13 mouse cellular contexts compared by ENCODE assay signal in genomic region chr4:86480891-86481290, GRCm38 (mm10).
DNase-seq lines count a peak whose midpoint lies in the region; ATAC-seq and TF ChIP-seq lines count a peak whose summit lies in the region.
"Had no signal": no experiment of that assay in that cellular context is flagged by ENCODE, and none has a peak within 500 bp of the region (broad histone marks: within the 10 kb centered on the region; RNA-seq: fewer than 3 reads in every experiment).

No protein-coding gene starts in this region.

- WGBS in hindbrain, postnatal 0 days: 79% methylated on average over 3 of the region's 3 CpGs
- WGBS in hindbrain, embryonic 14.5 days: 81% methylated on average over 3 of the region's 3 CpGs
- 78% methylated on average over 3 of the region's 3 CpGs for WGBS in lung, embryonic 14.5 days

- no peaks in the 10 kb centered on the region for H3K4me1 ChIP-seq in hindbrain, postnatal 0 days (ENCODE audit: insufficient read depth, low read length)
- H3K4me1 ChIP-seq in hindbrain, embryonic 14.5 days (replicated peaks; ENCODE audit: control insufficient read depth, insufficient read depth, low read length): no peaks in the 10 kb centered on the region
- H3K4me1 ChIP-seq in lung, embryonic 14.5 days (ENCODE audit: insufficient read depth): no peaks in the 10 kb centered on the region
- H3K4me1 ChIP-seq in cortical plate, adult 2 months (ENCODE audit: control insufficient read depth, insufficient read depth, low read length): no peaks in the 10 kb centered on the region
- H3K4me1 ChIP-seq: lung, embryonic 15.5 days had no signal

- H3K4me2 ChIP-seq in hindbrain, postnatal 0 days (ENCODE audit: low read depth, low read length): no peak overlapping the region
- H3K4me2 ChIP-seq in hindbrain, embryonic 14.5 days (replicated peaks): no peak overlapping the region
- H3K4me2 ChIP-seq in lung, embryonic 14.5 days: no peak overlapping the region
- H3K4me2 ChIP-seq: lung, embryonic 15.5 days had no signal

- no peak overlapping the region for H3K9ac ChIP-seq in hindbrain, postnatal 0 days (replicated peaks; ENCODE audit: low read length)
- H3K9ac ChIP-seq in hindbrain, embryonic 14.5 days: no peak overlapping the region
- no peak overlapping the region for H3K9ac ChIP-seq in lung, embryonic 14.5 days
- H3K9ac ChIP-seq: lung, embryonic 15.5 days had no signal

- TF ChIP-seq CTCF in hindbrain, postnatal 0 days (IDR thresholded peaks at IDR 0.05; ENCODE audit: low read depth): peak; percentile 54
- TF ChIP-seq CTCF in lung, embryonic 14.5 days (IDR thresholded peaks at IDR 0.05; ENCODE audit: low read depth): peak; percentile 45
- peak; percentile 67 for TF ChIP-seq CTCF in cortical plate, adult 2 months (IDR thresholded peaks at IDR 0.05; ENCODE audit: extremely low read depth, insufficient read depth, low read length)

- no peak for ATAC-seq in hindbrain, postnatal 0 days
- ATAC-seq in hindbrain, embryonic 14.5 days (ENCODE audit: low FRiP score): no peak
- no peak for ATAC-seq in lung, embryonic 14.5 days (ENCODE audit: insufficient read depth)

- H3K36me3 ChIP-seq in hindbrain, postnatal 0 days (ENCODE audit: insufficient read depth, low read length): no peaks in the 10 kb centered on the region
- no peaks in the 10 kb centered on the region for H3K36me3 ChIP-seq in hindbrain, embryonic 14.5 days (replicated peaks; ENCODE audit: control insufficient read depth, insufficient read depth)
- no peaks in the 10 kb centered on the region for H3K36me3 ChIP-seq in lung, embryonic 14.5 days (ENCODE audit: insufficient read depth)
- H3K36me3 ChIP-seq: G1E; lung, embryonic 15.5 days had no signal

- H3K27me3 ChIP-seq in hindbrain, postnatal 0 days (ENCODE audit: insufficient read depth, low read length): no peaks in the 10 kb centered on the region
- no peaks in the 10 kb centered on the region for H3K27me3 ChIP-seq in hindbrain, embryonic 14.5 days (ENCODE audit: control insufficient read depth, insufficient read depth, low read length)
- no peaks in the 10 kb centered on the region for H3K27me3 ChIP-seq in lung, embryonic 14.5 days (ENCODE audit: insufficient read depth, low read length)
- H3K27me3 ChIP-seq: lung, embryonic 15.5 days had no signal

- peak; percentile 39 for DNase-seq in hindbrain, postnatal 0 days (ENCODE audit: low spot score)
- no peak for DNase-seq in hindbrain, embryonic 14.5 days (ENCODE audit: low spot score)
- DNase-seq in lung, embryonic 14.5 days: peak; percentile 48
- DNase-seq in lung, postnatal 14 days: no peak
- DNase-seq in layer of hippocampus, adult 9-11 months: peak; percentile 19
- no peak for DNase-seq in yolk sac, embryonic 10.5 days (ENCODE audit: low spot score)
- DNase-seq: cerebellum, adult 9-11 months; gastrocnemius, postnatal 36 days; heart, postnatal 36 days; kidney, adult 18-20 months had no signal

- H3K4me3 ChIP-seq in hindbrain, postnatal 0 days (ENCODE audit: low read length): no peak overlapping the region
- H3K4me3 ChIP-seq in hindbrain, embryonic 14.5 days (replicated peaks; ENCODE audit: low read length): no peak overlapping the region
- no peak overlapping the region for H3K4me3 ChIP-seq in lung, embryonic 14.5 days (ENCODE audit: low read depth, low read length)
- H3K4me3 ChIP-seq in cortical plate, adult 2 months (ENCODE audit: insufficient read depth, low read length): no peak overlapping the region
- H3K4me3 ChIP-seq: lung, embryonic 15.5 days had no signal

- H3K9me3 ChIP-seq in hindbrain, postnatal 0 days (ENCODE audit: low read length): no peaks in the 10 kb centered on the region
- H3K9me3 ChIP-seq in hindbrain, embryonic 14.5 days (ENCODE audit: control insufficient read depth, low read length): no peaks in the 10 kb centered on the region
- H3K9me3 ChIP-seq in lung, embryonic 14.5 days (ENCODE audit: low read depth, low read length): no peaks in the 10 kb centered on the region
- H3K9me3 ChIP-seq: G1E; lung, embryonic 15.5 days had no signal

- no peak overlapping the region for H3K27ac ChIP-seq in hindbrain, postnatal 0 days
- no peak overlapping the region for H3K27ac ChIP-seq in hindbrain, embryonic 14.5 days
- no peak overlapping the region for H3K27ac ChIP-seq in lung, embryonic 14.5 days (ENCODE audit: low read depth)
- no peak overlapping the region for H3K27ac ChIP-seq in cortical plate, adult 2 months (ENCODE audit: insufficient read depth, low read length)
- H3K27ac ChIP-seq: lung, embryonic 15.5 days had no signal

- no peak for TF ChIP-seq POLR2A in cortical plate, adult 2 months (IDR thresholded peaks at IDR 0.05; ENCODE audit: extremely low read depth, insufficient read depth, low read length)

Comparison
In these comparisons a context has a peak if more than half of its experiments do, and no peak if none do; other contexts are left out.
1. DNase-seq: peak in hindbrain, postnatal 0 days (single experiment), lung, embryonic 14.5 days (single experiment) and layer of hippocampus, adult 9-11 months (single experiment); none in hindbrain, embryonic 14.5 days (single experiment), lung, postnatal 14 days (single experiment) and yolk sac, embryonic 10.5 days (single experiment).
2. Peak in every context shown above with its lines, with median percentiles within 50 percentile points of each other: CTCF ChIP-seq.